Mouse (Mus musculus): ENCODE data around the gene Nfyb. TPM values are rescaled to one million over a fixed set of nuclear protein-coding genes. Genes with fewer than 3 reads are reported as not detected.
A peak's percentile ranks its signal among the peaks of the same experiment; 100 is the strongest.

Gene Nfyb
- polyA plus RNA-seq, 1 experiment from 2014 or later: 21.5 TPM

DNA sequence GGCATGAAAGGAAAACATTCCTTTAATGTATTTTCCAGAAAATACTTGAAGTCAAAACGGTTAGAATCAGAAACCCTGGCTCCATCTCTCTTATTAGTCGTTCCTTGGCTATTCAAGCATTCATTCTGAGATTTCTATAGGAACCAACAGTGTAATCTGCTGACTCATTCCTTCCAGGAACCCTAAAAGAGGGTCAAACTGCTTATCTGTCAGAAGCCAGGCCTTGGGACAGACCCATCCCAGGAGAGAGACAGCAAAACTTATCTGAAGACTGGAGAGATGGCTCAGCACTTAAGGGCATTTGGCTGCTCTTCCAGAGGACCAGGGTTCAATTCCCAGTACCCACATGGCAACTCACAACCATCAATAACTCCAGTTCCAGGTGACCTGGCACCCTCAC lies 13.1 kb upstream of the Nfyb start:
- 54% methylated on average over 2 of the region's 2 CpGs for WGBS
- H3K27me3 ChIP-seq (replicated peaks; ENCODE audit: insufficient read depth, low read length): no peaks in the 10 kb centered on the region
- H3K4me2 ChIP-seq (replicated peaks; ENCODE audit: low read depth, low read length): no peak overlapping the region
- ATAC-seq (no peak), DNase-seq (ENCODE audit: low spot score) (no peak)
- no peaks in the 10 kb centered on the region for H3K4me1 ChIP-seq (ENCODE audit: insufficient read depth, low read depth, low read length)
- no peak for TF ChIP-seq CTCF (IDR thresholded peaks at IDR 0.05)
- TF ChIP-seq EP300 (IDR thresholded peaks at IDR 0.05): no peak
- H3K27ac ChIP-seq (ENCODE audit: low read length): no peak overlapping the region
- H3K36me3 ChIP-seq (ENCODE audit: insufficient read depth, low read length): no peaks in the 10 kb centered on the region
- H3K9me3 ChIP-seq (ENCODE audit: low read length): no peaks in the 10 kb centered on the region
- H3K9ac ChIP-seq (replicated peaks; ENCODE audit: low read depth): no peak overlapping the region
- no peak overlapping the region for H3K4me3 ChIP-seq (ENCODE audit: low read depth, low read length)

DNA sequence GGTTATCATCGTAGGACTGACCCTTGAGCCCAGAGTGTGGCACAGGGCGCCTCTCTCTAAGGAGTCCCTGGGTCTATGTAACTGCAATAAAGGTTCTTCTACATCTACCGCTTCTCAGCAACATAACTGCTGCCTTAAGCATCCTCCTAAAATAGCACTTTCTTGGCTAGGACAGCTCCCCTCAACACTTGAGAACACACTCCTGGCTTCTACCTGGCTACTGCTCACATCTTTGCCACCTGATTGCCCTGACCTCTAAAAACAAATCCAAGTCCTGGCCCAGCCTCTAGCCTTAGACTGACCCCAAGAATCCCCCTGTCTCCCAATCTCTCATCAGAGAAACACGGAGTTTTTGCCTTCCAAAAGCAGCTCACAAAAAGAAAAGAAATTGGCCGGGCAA lies 10.9 kb upstream of the Nfyb start:
- Histone ChIP-seq H3K4me1 (ENCODE audit: insufficient read depth, low read depth, low read length) (no peaks in the 10 kb centered on the region), H3K36me3 (ENCODE audit: insufficient read depth, low read length) (no peaks in the 10 kb centered on the region), H3K9ac (replicated peaks; ENCODE audit: low read depth) (no peak overlapping the region), H3K4me2 (replicated peaks; ENCODE audit: low read depth, low read length) (no peak overlapping the region), H3K27ac (ENCODE audit: low read length) (no peak overlapping the region), H3K4me3 (ENCODE audit: low read depth, low read length) (no peak overlapping the region), H3K27me3 (replicated peaks; ENCODE audit: insufficient read depth, low read length) (no peaks in the 10 kb centered on the region), H3K9me3 (ENCODE audit: low read length) (no peaks in the 10 kb centered on the region)
- no peak for ATAC-seq
- DNase-seq (ENCODE audit: low spot score): no peak
- TF ChIP-seq EP300 (IDR thresholded peaks at IDR 0.05) (no peak), CTCF (IDR thresholded peaks at IDR 0.05) (no peak)
- WGBS: 87% methylated on average over 5 of the region's 5 CpGs

DNA sequence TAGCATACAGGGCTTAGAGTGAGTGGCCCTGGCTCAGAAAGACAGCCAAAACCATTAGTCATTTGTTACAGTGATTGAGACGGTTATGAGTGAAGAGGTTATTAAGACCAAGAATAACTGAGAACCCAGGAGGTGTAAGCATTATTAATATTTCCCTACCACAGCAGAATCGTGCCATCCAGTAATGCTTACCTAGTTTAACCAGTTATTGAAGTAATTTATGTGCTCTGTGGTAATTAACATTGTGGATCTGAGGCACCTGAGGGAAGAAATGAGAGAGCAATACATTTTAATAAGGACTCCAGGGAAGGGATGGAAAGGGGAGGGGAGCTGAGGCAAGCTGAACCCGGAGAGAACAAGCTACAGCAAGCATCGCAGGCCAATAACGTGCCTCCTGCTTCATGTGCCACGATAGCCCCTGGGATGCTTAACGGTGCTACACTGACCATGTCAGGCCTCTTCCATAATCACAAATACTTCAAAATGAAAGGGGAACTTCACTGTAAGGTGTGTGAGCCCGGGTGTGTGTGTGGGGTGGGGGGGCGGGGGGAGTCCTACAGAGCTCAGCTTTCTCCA lies 7.7 kb upstream of the Nfyb start:
- H3K27me3 ChIP-seq (replicated peaks; ENCODE audit: insufficient read depth, low read length): no peaks in the 10 kb centered on the region
- H3K36me3 ChIP-seq (ENCODE audit: insufficient read depth, low read length): no peaks in the 10 kb centered on the region
- H3K4me1 ChIP-seq (ENCODE audit: insufficient read depth, low read depth, low read length): no peaks in the 10 kb centered on the region
- H3K4me2 ChIP-seq (replicated peaks; ENCODE audit: low read depth, low read length): no peak overlapping the region
- WGBS: 68% methylated on average over 9 of the region's 9 CpGs
- ATAC-seq: no peak
- DNase-seq (ENCODE audit: low spot score): no peak
- H3K4me3 ChIP-seq (ENCODE audit: low read depth, low read length): no peak overlapping the region
- no peak overlapping the region for H3K9ac ChIP-seq (replicated peaks; ENCODE audit: low read depth)
- H3K9me3 ChIP-seq (ENCODE audit: low read length): no peaks in the 10 kb centered on the region
- no peak overlapping the region for H3K27ac ChIP-seq (ENCODE audit: low read length)
- TF ChIP-seq EP300 (IDR thresholded peaks at IDR 0.05): no peak
- TF ChIP-seq CTCF (IDR thresholded peaks at IDR 0.05): no peak

DNA sequence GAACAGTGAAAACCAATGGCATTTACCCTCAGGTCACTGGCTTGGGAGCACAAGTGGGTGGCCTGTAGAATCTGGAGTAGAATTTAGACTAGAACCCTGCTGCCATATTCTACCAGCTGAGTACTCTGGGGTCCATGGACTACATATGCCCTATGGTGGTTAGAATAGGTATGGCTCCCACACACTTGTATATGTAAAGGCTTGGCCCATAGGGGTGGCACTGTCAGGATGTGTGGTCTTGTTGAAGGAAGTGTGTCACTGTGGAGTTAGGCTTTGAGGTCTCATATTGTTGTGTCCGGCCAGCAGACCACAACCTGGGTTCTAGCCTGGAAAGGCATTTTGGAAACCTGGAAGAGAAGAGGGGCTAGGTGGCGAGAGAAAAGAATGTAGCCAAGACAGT lies 6.8 kb upstream of the Nfyb start:
- H3K4me1 ChIP-seq (ENCODE audit: insufficient read depth, low read depth, low read length): no peaks in the 10 kb centered on the region
- ATAC-seq: no peak
- WGBS: 81% methylated on average over 2 of the region's 2 CpGs

DNA sequence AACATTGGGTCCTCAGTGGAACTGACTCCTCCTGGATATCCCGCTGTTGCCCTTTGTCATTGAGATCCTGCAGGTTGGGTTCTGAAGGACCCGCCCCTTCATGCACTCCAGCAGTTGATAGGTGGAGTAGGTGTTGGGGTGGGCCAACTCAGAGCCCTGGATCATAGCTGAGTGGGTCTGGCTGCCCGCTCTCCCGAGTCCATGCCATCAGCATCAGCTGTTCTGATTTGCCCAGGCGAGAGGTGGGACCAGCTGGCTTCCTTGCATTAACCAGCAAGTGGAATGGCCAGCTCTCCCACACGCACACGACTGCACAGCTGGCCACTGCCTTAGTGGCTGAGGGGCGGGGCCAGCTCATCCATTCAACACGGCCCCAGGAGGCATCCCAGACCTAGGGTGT lies 5.0 kb upstream of the Nfyb start:
- Histone ChIP-seq H3K4me3 (ENCODE audit: low read depth, low read length) (no peak overlapping the region), H3K27me3 (replicated peaks; ENCODE audit: insufficient read depth, low read length) (no peaks in the 10 kb centered on the region), H3K9ac (replicated peaks; ENCODE audit: low read depth) (no peak overlapping the region), H3K36me3 (ENCODE audit: insufficient read depth, low read length) (no peaks in the 10 kb centered on the region), H3K4me1 (ENCODE audit: insufficient read depth, low read depth, low read length) (peaks cover 5% of the 10 kb centered on the region; the same call in 1 of the 2 replicates), H3K9me3 (ENCODE audit: low read length) (no peaks in the 10 kb centered on the region), H3K27ac (ENCODE audit: low read length) (no peak overlapping the region), H3K4me2 (replicated peaks; ENCODE audit: low read depth, low read length) (no peak overlapping the region)
- TF ChIP-seq EP300 (IDR thresholded peaks at IDR 0.05): no peak
- TF ChIP-seq CTCF (IDR thresholded peaks at IDR 0.05): no peak
- DNase-seq (ENCODE audit: low spot score) (peak; percentile 7), ATAC-seq (no peak)
- WGBS: 32% methylated on average over 9 of the region's 9 CpGs

More for the DNA sequence above, 6.8 kb upstream of the Nfyb start:
- H3K36me3 ChIP-seq (ENCODE audit: insufficient read depth, low read length): no peaks in the 10 kb centered on the region
- H3K27me3 ChIP-seq (replicated peaks; ENCODE audit: insufficient read depth, low read length): no peaks in the 10 kb centered on the region
- H3K4me2 ChIP-seq (replicated peaks; ENCODE audit: low read depth, low read length): no peak overlapping the region
- H3K9ac ChIP-seq (replicated peaks; ENCODE audit: low read depth): no peak overlapping the region
- H3K4me3 ChIP-seq (ENCODE audit: low read depth, low read length): no peak overlapping the region
- no peak overlapping the region for H3K27ac ChIP-seq (ENCODE audit: low read length)
- TF ChIP-seq CTCF (IDR thresholded peaks at IDR 0.05) (no peak), EP300 (IDR thresholded peaks at IDR 0.05) (no peak)
- no peaks in the 10 kb centered on the region for H3K9me3 ChIP-seq (ENCODE audit: low read length)
- DNase-seq (ENCODE audit: low spot score): no peak

DNA sequence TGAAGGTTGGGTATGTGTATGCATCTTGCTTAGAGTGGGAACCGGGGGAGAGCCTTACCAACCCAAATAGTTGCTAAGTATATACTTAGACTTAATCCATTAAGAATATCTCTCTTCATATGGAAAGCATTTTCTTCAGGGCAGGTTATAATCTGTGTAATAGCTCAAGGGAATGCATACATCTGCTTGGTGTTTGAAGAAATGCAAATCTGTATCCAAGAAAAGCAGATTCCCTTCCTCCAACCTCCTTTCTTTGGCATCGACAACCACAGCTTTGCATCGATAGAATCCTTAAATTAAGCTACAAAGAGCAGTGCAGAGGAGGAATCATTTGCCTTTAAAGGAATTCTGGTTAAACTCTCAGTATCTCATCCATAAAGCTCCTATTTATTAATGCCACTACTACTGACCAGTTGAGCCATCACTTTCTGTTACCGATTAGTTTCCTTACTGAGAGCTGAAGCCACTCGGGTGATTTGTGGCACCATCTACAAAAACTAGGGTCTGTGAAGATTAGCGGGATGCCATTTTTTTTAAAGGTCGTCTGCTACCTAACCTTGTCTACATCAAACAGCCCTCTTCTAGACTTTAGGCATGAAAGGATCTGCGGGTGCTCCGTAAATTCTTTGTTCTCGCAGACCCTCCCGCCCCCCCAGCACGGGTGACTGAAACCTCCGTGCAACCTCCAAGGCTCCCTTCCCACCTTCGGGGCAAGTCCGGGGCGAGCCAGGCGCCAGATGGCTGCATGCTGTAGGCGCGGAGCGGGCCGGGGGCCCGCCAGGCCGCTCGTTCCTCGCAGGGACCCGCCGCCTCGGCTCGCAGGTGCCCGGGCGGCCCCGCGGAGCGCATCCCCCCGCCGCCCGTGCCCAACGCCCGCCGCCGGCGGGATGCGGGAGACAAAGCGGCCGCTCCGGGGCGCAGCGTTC lies 925 bp downstream of the Nfyb start:
- peak overlapping the region; percentile 93 for H3K9ac ChIP-seq (replicated peaks; ENCODE audit: low read depth)
- TF ChIP-seq EP300 (IDR thresholded peaks at IDR 0.05) (no peak), CTCF (IDR thresholded peaks at IDR 0.05) (no peak)
- peaks cover 14% of the 10 kb centered on the region; the same call in 1 of the 2 replicates for H3K4me1 ChIP-seq (ENCODE audit: insufficient read depth, low read depth, low read length)
- ATAC-seq (peak; percentile 4; the same call in 1 of the 2 replicates), DNase-seq (ENCODE audit: low spot score) (peak; percentile 36)
- peak overlapping the region; percentile 98 for H3K27ac ChIP-seq (ENCODE audit: low read length)
- peak overlapping the region; percentile 79 for H3K4me2 ChIP-seq (replicated peaks; ENCODE audit: low read depth, low read length)
- no peaks in the 10 kb centered on the region; the same call in 1 of the 2 replicates for H3K36me3 ChIP-seq (ENCODE audit: insufficient read depth, low read length)
- under 1% methylated on average over 33 of the region's 48 CpGs for WGBS
- no peaks in the 10 kb centered on the region for H3K27me3 ChIP-seq (replicated peaks; ENCODE audit: insufficient read depth, low read length)
- H3K9me3 ChIP-seq (ENCODE audit: low read length): no peaks in the 10 kb centered on the region
- peak overlapping the region; percentile 78 for H3K4me3 ChIP-seq (ENCODE audit: low read depth, low read length)

Data from lung, postnatal 0 days (tissue).